Mouse (Mus musculus) brain, embryonic 18.5 days (tissue): Measurements from ENCODE around the gene Dmap1.

Experiments used
- DNase-seq: peaks from one replicate; pipeline ENCODE4 v3.0.0-alpha.2; 2012; ENCODE audit warnings: low read depth, low spot score

The Dmap1 gene

DNA sequence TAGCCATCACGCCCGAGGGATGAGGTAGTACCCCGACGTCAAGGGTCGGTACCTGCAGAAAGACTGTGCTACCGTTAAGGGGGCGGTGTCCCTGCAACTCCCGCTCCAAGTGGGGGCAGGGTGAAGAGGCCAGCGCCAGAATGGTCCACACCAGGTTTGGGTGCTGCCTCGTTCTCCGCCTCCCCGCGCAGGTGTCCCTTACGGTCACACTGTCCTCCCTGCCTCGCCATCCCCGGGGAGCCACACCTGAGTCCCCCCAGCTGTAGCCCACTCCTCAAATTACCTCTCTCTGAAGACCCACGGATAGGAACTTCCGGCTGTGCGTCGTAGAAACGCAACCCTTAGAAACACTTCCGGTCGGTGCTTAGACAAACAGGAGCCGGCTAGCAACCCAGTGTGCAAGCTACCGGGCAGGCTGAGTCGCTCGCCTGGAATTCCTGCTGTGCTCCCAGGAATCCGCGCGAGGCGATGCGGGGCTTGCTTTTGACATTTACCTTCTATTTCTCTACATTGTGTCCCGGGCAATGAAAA is at the start of gene Dmap1:
Dmap1 (minus strand) TSS at position 343 of the 531 bp plus-strand sequence.
- peak; percentile 76 for DNase-seq

DNA sequence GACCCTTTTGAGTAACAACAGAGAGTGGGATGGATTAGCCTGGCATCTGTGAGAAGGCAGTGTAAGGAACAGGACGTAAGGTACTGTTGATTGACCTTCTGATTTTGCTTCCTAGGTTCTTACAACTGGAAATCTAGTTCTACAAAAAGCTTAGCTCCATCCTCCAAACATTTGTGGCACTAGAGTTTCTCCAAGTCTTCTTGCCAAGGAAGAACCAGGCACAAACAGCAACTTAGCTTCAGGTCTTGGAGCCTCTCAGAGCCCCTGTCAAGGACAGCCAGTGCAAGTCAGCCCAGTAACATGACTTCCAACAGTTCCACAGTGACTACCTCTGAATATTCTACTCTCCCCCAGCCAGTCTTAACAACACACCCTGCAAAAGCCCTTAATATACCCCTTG is 42.0 kb upstream of the Dmap1 start, which contains the start of gene Gm12845:
Gm12845 (plus strand) TSS at position 301 of the 400 bp plus-strand sequence.
- DNase-seq: no peak

DNA sequence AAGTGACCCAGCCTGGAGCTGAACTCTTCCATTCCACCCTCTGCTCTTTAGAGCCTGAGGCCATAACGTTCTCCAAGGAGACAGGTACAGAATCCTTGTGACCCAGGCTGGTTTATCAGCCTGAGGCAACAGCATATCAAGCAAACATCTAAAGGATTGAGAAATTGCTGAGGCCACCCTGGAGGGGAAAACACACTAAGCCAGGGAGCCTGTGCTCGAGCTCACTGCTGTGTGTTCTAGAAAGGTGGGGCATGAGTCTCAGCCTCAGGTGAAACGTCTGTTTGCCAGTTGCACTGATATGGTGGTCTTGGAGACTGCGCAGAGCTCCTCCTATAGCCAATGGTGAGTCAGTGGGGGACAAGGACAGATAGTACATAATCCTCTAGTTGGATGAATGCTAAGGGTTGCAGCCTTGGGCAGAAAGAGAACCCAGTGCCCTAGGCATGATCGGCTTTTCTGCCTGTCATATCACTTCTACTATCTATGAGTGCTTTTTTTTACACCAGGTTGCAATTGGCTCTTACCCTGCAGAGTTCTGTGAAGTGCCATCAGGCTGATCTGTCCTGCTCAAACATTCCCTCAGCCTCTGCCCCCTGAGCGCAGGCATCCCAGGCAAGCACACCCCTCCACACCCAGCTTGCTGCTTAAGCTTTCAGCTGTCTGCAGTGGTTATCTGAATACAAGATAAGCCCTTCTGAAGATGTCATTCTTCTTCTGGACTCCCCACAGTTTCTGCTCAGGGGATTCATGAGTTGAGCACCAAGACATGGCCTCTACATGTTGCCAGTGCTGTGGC is 31.4 kb upstream of the Dmap1 start:
- DNase-seq: no peak

DNA sequence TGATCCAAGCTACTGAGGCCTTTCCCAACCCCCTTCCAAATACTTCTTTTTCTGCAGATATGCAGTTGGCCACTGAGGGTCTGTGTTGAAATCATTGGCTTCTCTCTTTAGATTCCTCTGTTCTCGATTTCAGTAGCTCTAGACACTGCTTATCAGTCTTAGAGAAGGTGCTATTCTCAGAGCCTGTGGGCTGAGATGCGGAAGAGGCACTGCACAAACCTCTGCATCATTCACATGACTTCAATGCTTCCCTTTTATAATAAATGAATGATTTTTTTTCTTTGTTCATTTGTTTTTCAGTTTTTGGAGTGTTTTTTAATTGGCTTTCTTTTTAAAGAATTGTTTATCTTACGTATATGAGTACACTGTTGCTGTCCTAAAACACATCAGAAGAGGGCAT is 30.2 kb upstream of the Dmap1 start:
- no peak for DNase-seq

DNA sequence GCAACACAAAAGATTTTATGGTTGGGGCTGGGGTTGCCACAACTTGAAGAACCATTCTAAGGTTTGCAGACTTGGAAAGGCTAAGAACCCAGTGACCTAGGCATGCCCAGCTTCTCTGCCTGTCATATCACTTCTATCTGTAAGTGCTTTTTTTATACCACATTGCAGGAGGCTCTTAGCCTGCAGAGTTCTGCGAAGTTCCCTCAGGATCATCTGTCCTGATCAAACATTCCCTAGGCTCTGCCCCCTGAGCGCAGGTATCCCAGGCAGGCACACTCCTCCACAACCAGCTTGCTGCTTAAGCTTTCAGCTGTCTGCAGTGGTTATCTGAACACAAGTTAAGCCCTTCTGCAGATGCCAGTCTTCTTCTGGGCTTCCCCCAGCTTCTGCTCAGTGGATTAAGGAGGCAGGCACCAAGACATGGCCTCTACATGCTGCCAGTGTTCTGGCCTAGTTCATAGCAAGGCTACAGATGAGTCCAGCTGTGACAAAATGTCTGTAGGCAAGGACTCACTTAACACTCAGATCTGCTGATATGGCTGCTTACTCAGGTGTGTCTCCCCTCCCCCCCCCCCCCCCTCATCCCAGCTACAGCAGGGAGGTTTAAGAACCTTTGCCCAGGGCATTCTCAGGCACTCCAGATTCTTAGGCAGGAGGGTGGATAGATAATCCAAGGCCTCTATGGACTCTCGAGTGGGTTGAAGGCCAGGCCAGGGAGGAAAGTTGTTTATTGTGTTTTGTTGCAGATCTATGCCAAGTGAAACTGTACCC is 26.9 kb upstream of the Dmap1 start:
- no peak for DNase-seq

DNA sequence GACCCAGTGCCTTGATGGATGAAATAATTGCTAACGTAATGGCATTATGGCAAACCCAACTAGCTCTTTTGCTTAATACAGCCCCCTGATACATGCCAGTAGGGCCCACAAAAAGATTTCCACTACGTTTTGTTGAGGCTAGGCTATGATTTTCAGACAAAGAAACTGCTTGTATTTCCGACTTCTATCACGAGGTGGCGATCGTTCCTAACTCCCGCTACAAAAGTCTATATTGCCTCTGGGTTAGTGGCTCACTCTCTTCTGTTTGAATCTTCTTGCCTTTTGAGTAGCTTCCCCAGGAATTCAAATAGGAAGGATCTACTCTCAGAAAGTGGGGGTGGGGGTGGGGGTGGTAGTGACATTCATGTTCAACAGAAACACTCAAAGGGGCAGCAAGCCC is 23.3 kb upstream of the Dmap1 start:
- DNase-seq: peak; percentile 26

DNA sequence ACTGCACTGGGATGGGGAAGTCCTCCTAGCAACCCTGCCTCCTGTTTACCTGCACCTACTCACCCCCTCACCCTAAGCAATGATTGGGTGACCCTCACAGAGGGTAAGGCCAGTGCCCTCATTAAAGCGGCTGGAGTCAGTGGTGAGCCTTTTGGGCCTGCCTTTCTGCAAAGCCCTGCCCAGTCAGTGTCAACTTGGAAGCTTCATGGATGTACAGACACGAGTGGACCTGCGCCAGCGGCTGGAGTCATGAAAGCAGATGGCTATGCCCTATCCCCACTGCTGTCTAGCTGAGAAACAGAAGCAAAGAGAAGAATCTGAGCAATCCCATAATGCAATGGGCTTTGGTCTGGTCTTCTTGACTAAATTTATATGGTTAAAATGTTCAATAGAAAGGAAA is 4.3 kb upstream of the Dmap1 start:
- no peak for DNase-seq

DNA sequence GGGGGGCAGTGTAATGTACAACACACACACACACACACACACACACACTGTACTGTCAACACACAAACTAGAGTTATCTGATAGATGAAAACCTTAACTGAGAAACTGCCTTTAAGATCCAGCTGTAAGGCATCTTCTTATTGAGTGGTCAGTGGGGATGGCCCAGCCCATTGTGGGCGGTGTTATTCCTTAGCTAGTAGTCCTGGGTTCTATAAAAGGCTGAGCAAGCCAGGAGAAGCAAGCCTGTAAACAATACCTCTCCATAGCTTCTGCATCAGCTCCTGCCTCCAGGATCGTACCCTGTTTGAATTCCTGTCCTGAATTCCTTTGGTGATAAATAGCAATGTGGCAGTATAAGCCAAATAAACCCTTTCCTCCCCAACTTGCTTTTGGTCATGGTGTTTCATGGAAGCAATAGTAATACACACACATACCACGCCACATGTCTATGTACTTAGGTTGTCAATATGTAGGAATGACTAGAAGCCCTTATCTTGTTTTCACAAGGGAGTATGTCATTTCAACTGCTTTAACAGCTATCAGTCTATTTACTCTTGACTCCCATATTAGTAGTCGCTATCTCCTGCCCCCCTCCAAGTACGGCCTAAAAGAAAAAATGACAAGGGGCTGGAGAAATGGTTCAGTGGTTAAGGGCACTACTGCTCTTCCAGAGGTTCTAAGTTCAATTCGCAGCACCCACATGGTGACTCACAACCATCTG is 1.1 kb upstream of the Dmap1 start:
- no peak for DNase-seq

DNA sequence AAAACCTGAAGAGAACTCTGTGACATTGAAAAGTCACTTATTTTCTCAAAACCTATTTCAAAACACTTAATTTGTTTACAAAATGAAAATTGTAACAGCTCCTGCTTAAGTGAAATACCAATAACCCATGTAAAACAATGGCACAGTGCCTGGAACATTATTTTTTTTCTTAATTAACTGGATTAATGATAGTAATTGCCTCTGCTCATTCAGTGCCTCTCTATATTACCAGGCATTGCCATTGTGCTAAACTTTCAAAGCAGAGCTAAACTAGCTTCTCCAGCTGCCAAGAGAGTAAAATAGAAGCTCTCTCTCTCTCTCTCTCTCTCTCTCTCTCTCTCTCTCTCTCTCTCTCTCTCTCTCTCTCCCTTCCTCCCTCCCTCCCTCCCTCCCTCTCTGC is 390 bp upstream of the Dmap1 start:
- DNase-seq: no peak

DNA sequence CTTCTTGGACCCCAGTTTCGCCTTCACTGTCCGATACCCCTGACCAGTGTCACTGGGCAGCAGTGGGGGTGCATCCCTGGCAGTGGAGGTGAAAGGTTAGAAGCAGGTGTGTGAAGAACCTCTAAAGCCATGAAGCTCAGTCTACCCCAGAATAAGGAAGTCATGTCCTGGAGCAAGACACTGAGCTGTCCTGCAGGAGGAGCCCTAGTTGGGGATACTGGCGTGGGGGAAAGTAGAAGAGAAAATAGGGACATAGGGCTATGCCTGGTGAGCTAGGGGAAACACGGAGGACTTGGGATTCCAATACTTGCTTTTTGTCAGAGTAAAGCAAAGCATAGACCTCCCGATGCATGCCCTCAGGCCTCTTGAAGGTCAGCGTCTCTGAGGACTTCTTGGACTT is 1.1 kb downstream of the Dmap1 start:
- no peak for DNase-seq

DNA sequence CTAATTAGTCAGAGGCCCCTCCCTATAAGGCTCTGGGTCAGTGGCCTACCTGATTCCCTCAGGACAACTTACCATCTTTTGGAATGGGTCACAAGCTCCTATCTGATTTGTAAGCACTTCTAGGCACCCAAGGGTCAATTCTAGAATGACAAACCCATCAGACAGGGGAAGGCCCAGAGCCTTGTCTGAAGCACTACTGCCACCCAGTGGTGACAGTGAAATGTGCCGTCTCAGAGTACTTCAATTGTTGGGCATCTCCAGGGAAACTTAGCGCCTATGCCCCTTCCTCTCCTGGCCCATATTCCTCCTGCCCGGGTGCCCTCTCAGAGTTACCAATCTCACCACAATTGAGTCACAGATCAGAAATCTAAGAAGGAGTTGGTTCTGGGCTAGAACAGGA is 5.2 kb downstream of the Dmap1 start:
- no peak for DNase-seq

DNA sequence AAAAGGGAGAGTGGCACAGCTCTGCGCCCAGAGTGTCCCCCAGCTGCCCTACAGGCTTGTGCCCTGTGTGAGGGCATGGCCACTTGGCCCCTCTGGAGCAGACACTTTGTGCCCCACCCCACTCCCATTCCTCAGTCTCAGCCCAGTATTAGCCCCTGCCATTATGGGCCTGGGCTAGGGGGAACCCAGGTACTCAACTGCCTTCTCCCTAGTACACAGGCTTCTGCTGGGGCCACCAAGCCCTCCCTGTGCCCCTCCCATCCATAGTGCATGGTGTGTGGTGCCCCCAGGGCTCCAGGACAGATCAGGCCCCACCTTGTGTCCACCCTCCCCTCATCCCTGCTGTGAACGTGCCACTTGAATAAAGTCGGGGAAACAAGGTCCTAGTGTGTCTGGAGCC is 8.2 kb downstream of the Dmap1 start:
- DNase-seq: no peak

DNA sequence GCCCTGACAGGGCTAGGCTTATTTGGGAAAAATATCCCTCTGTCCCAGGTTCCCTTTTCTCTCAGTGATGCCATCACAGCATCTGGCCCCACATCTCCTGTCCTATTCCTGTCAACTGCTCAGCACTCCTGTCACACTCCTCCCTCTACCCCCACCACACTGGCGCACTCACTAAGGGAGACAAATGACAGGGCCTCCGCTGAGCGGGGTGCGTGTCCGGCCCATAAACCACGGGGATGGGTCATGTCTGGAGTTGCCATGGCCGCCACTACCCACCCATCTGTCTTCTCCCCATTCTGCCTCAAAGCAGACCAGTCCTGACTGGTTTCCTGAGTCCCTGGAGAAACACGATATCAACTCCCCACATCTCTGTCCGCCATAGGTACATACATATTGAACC is 10.0 kb downstream of the Dmap1 start:
- no peak for DNase-seq

DNA sequence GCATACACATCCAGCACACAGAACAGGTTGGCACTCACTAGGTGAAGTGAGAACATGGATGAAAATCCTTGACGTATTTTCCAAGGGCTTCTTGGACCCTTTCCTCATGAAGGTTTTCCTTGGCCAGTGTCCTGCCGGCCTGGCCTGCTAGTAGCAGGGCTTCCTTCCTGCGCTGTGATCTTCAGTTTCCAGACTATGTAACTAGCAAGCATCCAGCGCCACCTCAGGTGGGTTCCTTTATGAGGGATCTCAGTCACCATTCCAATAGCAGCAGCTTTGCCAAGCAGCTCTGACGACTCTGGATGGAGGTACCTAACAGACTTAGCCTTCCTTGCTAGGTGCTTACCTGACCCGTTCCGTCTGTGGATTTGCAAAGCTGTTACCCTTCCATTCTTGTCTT is 12.2 kb downstream of the Dmap1 start:
- no peak for DNase-seq

DNA sequence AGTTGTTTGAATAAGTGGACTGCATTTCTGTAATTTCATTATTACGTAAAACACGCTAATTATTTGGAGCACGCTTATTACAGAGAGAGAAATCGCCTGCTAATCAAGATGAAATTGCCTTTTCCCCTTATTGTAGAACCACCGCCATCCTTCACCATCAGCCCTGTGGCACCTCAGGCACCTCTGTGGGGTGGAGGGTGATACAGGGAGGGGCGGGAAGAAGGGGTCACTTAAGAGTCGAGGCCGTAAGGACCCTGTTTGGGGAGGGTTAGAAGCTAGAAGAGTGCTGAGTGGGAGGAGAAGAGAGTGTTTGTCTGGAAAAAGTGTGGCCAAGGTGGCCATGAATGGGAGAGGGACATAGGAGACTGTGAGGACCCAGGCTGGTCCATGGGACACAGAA is 16.0 kb downstream of the Dmap1 start:
- no peak for DNase-seq

DNA sequence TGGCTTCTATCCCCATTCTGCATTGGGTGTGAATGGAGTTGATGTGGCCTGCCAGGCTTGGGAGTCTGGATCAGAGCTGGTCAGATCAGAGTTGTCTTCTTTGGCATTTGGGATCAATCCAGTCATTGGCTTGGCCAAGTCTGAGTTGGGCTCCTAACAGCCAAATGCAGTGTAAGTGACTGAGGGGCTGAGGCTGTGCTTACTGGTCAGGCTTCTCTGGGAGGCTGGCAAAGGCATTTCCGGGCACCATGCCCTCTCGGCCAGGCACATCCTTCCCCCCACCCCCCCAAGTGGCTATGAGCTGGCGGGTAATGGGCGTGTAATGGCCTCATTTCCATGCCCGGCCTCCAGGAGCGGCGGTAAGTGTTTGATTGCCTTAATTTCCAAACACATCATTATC is 16.5 kb downstream of the Dmap1 start:
- no peak for DNase-seq

DNA sequence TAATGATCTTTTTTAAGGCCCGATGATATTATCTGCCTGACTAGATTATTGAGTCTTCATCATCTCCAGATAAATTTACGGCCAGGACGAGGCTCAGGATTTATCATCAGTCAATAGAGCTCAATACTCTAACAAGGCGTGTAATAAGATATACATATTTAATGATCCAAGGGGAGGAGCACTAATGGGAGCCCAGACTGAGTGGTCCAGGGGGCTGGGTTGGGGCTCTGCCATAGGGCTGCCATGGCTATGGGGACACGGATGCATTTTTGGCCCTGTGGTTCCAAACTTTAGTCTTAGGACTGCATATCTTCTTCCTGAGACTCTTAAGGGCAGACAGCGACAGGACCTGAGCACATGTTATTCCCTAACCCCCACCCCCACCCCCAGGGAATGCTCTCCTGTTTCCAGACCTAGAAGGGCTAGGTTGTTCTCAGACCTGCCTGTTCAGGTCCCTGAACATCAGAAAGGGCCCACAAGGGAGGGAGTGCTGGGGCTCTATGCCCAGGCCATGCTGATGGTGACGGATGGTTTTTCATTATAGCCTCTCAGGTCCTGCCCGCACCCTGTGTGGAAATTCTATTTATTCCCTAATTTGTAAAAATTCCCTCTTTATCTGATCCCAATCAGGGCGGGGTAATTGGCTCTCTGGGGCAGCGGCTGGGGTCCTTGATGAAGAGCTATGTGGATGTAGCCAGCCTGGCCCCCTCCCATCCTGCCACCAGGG is 17.5 kb downstream of the Dmap1 start:
- DNase-seq: no peak

DNA sequence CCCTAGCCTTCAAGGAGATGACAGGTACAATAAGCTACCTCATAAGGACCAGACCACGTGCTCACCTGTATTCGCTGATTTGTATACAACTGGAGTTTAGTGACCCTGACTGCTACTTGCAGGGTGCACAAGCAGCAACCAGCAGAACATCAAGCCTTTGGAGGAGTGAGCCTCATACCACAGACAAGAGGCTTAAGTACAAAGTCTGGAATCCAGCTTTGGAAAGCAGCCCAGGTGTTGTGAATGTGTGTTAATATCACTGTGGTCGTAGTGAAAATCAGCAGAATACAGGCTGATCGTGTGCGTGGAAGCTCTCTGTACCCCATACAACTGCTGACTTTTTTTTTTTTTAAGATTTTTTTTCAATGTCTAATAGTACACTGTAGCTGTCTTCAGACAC is 22.1 kb downstream of the Dmap1 start:
- DNase-seq: no peak

DNA sequence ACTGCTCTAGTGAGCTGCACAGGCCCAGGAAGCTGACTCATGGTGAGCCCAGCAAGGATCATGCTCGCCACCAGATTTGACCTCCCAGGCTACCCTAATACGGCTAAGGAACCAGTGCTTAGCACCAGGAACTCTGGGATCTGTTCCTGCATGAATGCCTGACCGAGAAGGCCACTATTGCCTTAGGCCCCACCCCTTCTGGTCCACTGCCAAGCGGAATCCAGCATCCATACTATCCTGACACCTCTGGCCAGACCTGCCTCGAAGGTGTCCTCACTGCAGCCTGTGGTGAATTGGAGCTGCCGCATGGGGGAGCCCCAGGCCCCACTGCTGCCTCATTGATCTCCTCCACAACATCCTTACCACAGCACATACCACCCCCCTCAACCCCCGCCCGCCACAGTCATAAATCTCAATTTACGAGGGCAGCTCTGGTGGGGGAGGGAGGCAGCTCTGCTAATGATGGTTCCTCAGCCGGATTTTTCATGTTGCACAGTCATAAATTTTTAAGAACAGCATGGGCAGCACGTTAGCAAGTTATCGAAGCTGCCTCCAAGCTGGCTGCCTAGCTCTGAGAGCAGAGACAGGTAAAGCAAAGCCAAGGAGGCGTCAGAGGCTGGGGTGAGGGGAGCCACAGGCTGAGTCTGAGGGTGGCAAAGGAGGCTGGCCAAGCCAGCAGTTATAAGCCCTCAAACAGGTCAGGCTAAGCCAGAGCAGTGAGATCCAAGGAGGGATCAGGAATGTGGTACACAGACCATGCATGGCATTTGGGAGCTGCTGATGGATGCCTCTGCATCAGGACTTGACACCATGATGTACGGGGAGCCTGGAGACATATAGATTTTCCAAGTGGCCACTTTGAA is 23.3 kb downstream of the Dmap1 start:
- no peak for DNase-seq

DNA sequence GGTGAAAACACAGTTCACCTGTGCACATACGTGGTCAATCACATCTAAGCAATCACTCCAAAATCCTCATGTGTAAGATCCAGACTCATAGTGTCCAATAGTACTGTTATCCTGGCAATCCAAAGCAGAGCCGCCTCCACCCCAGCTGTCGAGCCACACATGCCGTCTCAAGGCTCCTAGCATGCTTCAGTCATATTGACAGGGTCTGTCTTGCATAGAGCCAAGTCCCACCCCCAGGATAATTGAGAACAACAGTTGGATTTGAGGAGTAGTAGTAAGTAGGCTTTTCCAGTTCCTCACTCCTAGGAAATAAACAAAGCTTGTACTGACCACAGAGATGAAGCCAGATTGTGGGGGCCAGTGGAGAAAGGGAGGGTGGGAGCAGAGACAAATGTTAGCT is 24.4 kb downstream of the Dmap1 start:
- DNase-seq: no peak

DNA sequence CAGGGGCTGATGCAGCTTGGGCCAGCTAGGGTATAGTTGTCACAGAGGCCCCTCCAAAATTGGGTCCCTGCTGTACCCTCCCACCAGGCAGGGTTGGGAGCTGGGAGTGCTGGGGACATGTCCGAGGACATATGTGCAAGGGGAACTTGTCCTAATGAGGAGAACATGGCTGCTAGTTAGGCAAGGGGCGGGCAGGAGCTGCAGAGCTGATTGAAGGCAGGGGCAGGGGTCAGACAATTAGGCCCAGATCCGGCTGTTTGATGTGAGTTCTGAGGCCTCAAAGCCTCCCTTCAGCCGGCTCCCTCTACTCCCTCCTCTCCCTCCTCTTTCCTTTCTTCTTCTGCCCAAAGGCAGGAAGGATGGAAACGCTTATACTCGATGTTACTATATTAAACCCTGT is 25.1 kb downstream of the Dmap1 start:
- DNase-seq: no peak
